Mouse (Mus musculus) limb, embryonic 11.5 days (tissue): Measurements from ENCODE around the gene A3galt2. TPM values are rescaled to one million over a fixed set of nuclear protein-coding genes. Genes with fewer than 3 reads are reported as not detected.

Experiments used
- ATAC-seq: fragments of 200-750 bp; cut with Nextera tagmentation; 2 replicates; pipeline ENCODE4 v1.8.0; 2017; ENCODE audit warnings: low read depth; ENCODE audit not compliant: insufficient number of reproducible peaks, low FRiP score, low TSS enrichment
- DNase-seq: peaks from one replicate; pipeline ENCODE4 v3.0.0-alpha.2; 2015; ENCODE audit warnings: low spot score
- H3K27ac ChIP-seq: fragments of 300-500 bp; sonication (generic); replicated peaks from 2 replicates; pipeline ENCODE4 v1.5.1; 2014; ENCODE audit warnings: low read depth, mild to moderate bottlenecking, low read length
- H3K27me3 ChIP-seq: fragments of 300-500 bp; sonication (generic); 2 replicates; pipeline ENCODE4 v1.6.1; 2014; ENCODE audit warnings: mild to moderate bottlenecking, low read length, mixed read lengths; ENCODE audit not compliant: control insufficient read depth, insufficient read depth
- H3K36me3 ChIP-seq: fragments of 300-500 bp; sonication (generic); 2 replicates; pipeline ENCODE4 v1.6.1; 2014; ENCODE audit warnings: mild to moderate bottlenecking, low read length, moderate library complexity, mixed read lengths; ENCODE audit not compliant: control insufficient read depth, insufficient read depth
- H3K4me1 ChIP-seq: fragments of 300-500 bp; sonication (generic); 2 replicates; pipeline ENCODE4 v1.6.1; 2014; ENCODE audit warnings: low read length, mixed read lengths; ENCODE audit not compliant: control insufficient read depth, insufficient read depth
- H3K4me2 ChIP-seq: fragments of 300-500 bp; sonication (generic); 2 replicates; pipeline ENCODE4 v1.6.1; 2014; ENCODE audit warnings: low read depth, mild to moderate bottlenecking, moderate library complexity; ENCODE audit not compliant: severe bottlenecking
- H3K4me3 ChIP-seq: fragments of 300-500 bp; sonication (generic); 2 replicates; pipeline ENCODE4 v1.5.1; 2014; ENCODE audit warnings: low read depth, low read length
- H3K9ac ChIP-seq: fragments of 300-500 bp; sonication (generic); 2 replicates; pipeline ENCODE4 v1.6.1; 2014; ENCODE audit warnings: mild to moderate bottlenecking, low read length
- H3K9me3 ChIP-seq: fragments of 300-500 bp; sonication (generic); 2 replicates; pipeline ENCODE4 v1.6.1; 2016; ENCODE audit warnings: low read length; ENCODE audit not compliant: control insufficient read depth
- WGBS: fragments of 180-500 bp; shearing (Covaris S2); extraction: QIAGEN DNeasy Blood & Tissue Kit; methylation state at CpG from one replicate; pipeline ENCODE4 v1.1.7; 2014; 5-methylcytosine and 5-hydroxymethylcytosine counted together
- polyA plus RNA-seq: library from polyadenylated mRNA; unstranded; fragments of >200 nt; fragmentation: Nextera tagmentation; extraction: Ambion mirVana; gene quantifications from 2 replicates; pipeline ENCODE4 v1.2.1, GENCODE M21; 2014

Gene A3galt2
- polyA plus RNA-seq, 1 experiment from 2014 or later: 0.28 TPM

DNA sequence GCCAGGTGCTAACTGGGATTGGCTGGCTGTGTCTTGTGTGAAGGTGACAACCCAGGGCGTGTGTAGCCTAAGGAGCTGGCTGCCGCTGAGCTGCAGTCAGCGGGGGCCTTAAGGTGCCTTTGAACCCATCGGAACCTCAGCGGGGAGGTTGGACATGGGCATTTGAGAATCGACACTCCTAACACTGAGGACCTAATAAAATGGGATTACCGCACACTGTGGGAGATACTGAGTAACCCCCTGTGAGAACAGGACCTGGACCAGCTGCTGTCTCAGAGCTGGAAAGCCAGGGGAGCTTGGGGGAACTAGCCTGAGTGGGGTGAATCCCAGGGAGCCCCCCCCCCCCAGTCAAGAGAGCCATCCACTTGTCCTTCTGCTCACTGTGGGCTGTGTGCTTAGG is 1.6 kb upstream of the A3galt2 start:
- Histone ChIP-seq H3K9ac (no peak overlapping the region), H3K9me3 (no peaks in the 10 kb centered on the region), H3K27ac (no peak overlapping the region), H3K4me1 (no peaks in the 10 kb centered on the region), H3K36me3 (peaks cover 29% of the 10 kb centered on the region), H3K4me2 (no peak overlapping the region), H3K27me3 (no peaks in the 10 kb centered on the region), H3K4me3 (no peak overlapping the region)
- WGBS: 90% methylated on average over 7 of the region's 7 CpGs
- ATAC-seq (no peak), DNase-seq (no peak)

DNA sequence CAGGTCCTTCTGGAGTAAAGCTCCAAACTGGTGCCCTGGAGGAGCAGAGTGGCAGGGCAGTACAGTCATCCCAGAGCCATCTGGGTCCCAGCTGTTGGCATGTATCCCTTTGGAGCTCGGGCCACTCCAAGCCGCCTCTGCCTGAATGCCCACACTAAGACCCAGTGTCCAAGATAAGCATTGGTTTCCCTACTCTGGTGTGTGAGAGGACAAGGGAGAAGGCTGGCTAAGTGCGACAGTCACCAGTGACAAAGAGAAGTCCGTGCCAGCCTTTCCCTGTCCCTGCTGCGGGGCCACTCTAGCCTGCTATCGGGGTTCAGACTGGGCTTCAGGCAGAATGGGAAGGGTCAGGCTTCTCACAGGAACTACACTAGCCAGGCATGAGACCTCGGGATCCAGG is 736 bp downstream of the A3galt2 start:
- Histone ChIP-seq H3K4me1 (no peaks in the 10 kb centered on the region), H3K36me3 (peaks cover 15% of the 10 kb centered on the region), H3K27ac (no peak overlapping the region), H3K9ac (no peak overlapping the region), H3K4me2 (no peak overlapping the region), H3K27me3 (no peaks in the 10 kb centered on the region), H3K4me3 (no peak overlapping the region), H3K9me3 (no peaks in the 10 kb centered on the region)
- no peak for ATAC-seq
- DNase-seq: no peak
- WGBS: 78% methylated on average over 7 of the region's 7 CpGs

GRCm38 (mm10) chr4:128759214-128759613 is 4.0 kb downstream of the A3galt2 start:
- Histone ChIP-seq H3K9me3 (no peaks in the 10 kb centered on the region), H3K27ac (no peak overlapping the region), H3K4me3 (no peak overlapping the region), H3K9ac (no peak overlapping the region), H3K4me1 (no peaks in the 10 kb centered on the region), H3K27me3 (no peaks in the 10 kb centered on the region), H3K36me3 (no peaks in the 10 kb centered on the region), H3K4me2 (no peak overlapping the region)
- no peak for ATAC-seq
- WGBS: 80% methylated on average over 5 of the region's 5 CpGs
- no peak for DNase-seq

GRCm38 (mm10) chr4:128760029-128760428 is 4.9 kb downstream of the A3galt2 start:
- 92% methylated on average over 6 of the region's 6 CpGs for WGBS
- no peaks in the 10 kb centered on the region for H3K9me3 ChIP-seq
- no peak overlapping the region for H3K9ac ChIP-seq
- no peaks in the 10 kb centered on the region for H3K27me3 ChIP-seq
- H3K36me3 ChIP-seq: no peaks in the 10 kb centered on the region
- ATAC-seq (no peak), DNase-seq (no peak)
- H3K27ac ChIP-seq: no peak overlapping the region
- no peaks in the 10 kb centered on the region for H3K4me1 ChIP-seq
- H3K4me3 ChIP-seq: no peak overlapping the region
- no peak overlapping the region for H3K4me2 ChIP-seq

- H3K4me3 ChIP-seq: no peak overlapping the region
- WGBS: 95% methylated on average over 20 of the region's 20 CpGs
- ATAC-seq: no peak
These were observed 11.8 kb downstream of the A3galt2 start for GRCm38 (mm10) chr4:128766929-128767328.

DNA sequence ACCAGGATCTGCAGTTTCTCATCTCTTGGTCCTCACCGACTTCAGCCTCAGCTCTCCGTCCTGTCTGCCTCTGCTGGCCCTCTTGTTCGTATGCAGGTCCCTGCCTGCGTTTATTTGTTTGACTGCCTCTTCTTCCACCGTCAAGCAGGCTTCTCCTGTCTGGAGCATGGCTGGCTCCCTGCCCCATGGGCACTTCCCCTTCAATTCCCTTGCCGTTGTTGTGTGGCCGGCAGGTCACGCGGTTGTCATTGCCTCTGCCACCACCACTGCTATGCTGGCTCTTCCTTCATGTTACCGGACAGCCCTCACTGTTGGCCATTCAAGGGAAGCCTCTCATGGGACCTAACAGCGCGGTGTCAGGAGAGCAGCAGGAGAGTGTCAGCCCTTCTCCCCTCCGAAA is 13.0 kb downstream of the A3galt2 start:
- ATAC-seq (no peak), DNase-seq (no peak)
- Histone ChIP-seq H3K27me3 (no peaks in the 10 kb centered on the region), H3K4me1 (no peaks in the 10 kb centered on the region; the same call in 1 of the 2 replicates), H3K4me2 (no peak overlapping the region), H3K9me3 (no peaks in the 10 kb centered on the region), H3K27ac (no peak overlapping the region), H3K4me3 (no peak overlapping the region), H3K36me3 (no peaks in the 10 kb centered on the region; the same call in 1 of the 2 replicates), H3K9ac (no peak overlapping the region)
- 78% methylated on average over 13 of the region's 13 CpGs for WGBS

More at GRCm38 (mm10) chr4:128766929-128767328, 11.8 kb downstream of the A3galt2 start:
- H3K4me1 ChIP-seq: no peaks in the 10 kb centered on the region; the same call in 1 of the 2 replicates
- H3K9ac ChIP-seq: no peak overlapping the region
- H3K27me3 ChIP-seq: no peaks in the 10 kb centered on the region
- no peaks in the 10 kb centered on the region for H3K9me3 ChIP-seq
- no peak for DNase-seq
- no peaks in the 10 kb centered on the region for H3K36me3 ChIP-seq
- no peak overlapping the region for H3K4me2 ChIP-seq
- H3K27ac ChIP-seq: no peak overlapping the region

GRCm38 (mm10) chr4:128769569-128770355 is 14.6 kb downstream of the A3galt2 start:
- 88% methylated on average over 13 of the region's 13 CpGs for WGBS
- ATAC-seq (no peak), DNase-seq (no peak)
- Histone ChIP-seq H3K27ac (no peak overlapping the region), H3K9ac (no peak overlapping the region), H3K4me3 (no peak overlapping the region), H3K9me3 (no peaks in the 10 kb centered on the region), H3K4me1 (no peaks in the 10 kb centered on the region; the same call in 1 of the 2 replicates), H3K27me3 (no peaks in the 10 kb centered on the region), H3K36me3 (peaks cover 7% of the 10 kb centered on the region), H3K4me2 (no peak overlapping the region)

DNA sequence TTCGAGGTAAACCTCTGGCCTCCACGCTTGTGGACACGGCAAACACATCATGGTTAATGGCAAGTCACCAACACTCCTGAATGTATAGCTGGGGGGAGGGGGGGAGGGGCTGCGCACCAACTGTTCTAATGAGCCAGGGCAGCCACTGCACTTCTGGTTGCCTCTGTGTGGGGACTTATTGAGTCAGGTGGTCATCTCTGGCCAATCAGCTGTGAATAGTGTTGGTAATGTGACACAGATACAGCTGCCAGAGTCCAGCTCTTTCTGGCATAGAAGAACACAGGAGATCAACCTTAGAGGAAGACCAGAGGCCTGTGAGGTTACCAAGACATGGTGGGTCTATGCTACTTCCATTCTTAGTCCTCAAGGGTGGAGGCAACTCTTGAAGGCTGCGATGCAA is 15.5 kb downstream of the A3galt2 start:
- Histone ChIP-seq H3K4me3 (no peak overlapping the region), H3K27ac (no peak overlapping the region), H3K9me3 (no peaks in the 10 kb centered on the region), H3K4me2 (no peak overlapping the region), H3K36me3 (peaks cover 7% of the 10 kb centered on the region), H3K27me3 (no peaks in the 10 kb centered on the region), H3K4me1 (no peaks in the 10 kb centered on the region; the same call in 1 of the 2 replicates), H3K9ac (no peak overlapping the region)
- ATAC-seq: peak; percentile 41
- 72% methylated on average over 5 of the region's 5 CpGs for WGBS
- DNase-seq: peak; percentile 49
